Mouse (Mus musculus): ENCODE measurements around the gene Lemd1. TPM values are rescaled to one million over a fixed set of nuclear protein-coding genes. Genes with fewer than 3 reads are reported as not detected.

Lemd1 gene
- polyA plus RNA-seq, 1 experiment = not detected

- DNase-seq (ENCODE audit: low read depth in 1 of 2, low spot score in 2 of 2) = no peak
- TF ChIP-seq POLR2A (IDR thresholded peaks at IDR 0.05; ENCODE audit: low read depth, low read length) = no peak
- TF ChIP-seq CTCF (IDR thresholded peaks at IDR 0.05; ENCODE audit: extremely low read depth, insufficient read depth, insufficient read length, insufficient replicate concordance) = no peak
- H3K27ac ChIP-seq (ENCODE audit: insufficient read depth, low read length) = no peak overlapping the region
Measured at GRCm38 (mm10) chr1:132301242-132301641, 110.0 kb downstream of the Lemd1 start.

GRCm38 (mm10) chr1:132302341-132302866, 111.2 kb downstream of the Lemd1 start:
- 88% methylated on average over 9 of the region's 9 CpGs for WGBS
- no peak for DNase-seq (ENCODE audit: low read depth in 1 of 2, low spot score in 2 of 2)
- Histone ChIP-seq H3K36me3 (ENCODE audit: control insufficient read depth, insufficient read depth, low read length) (no peaks in the 10 kb centered on the region), H3K27ac (ENCODE audit: insufficient read depth, low read length) (no peak overlapping the region), H3K4me3 (ENCODE audit: extremely low read depth, insufficient read depth, insufficient read length) (no peak overlapping the region), H3K27me3 (ENCODE audit: control insufficient read depth, insufficient read depth, low read length) (peaks cover 12% of the 10 kb centered on the region), H3K4me1 (ENCODE audit: control insufficient read depth, insufficient read depth, insufficient read length) (peaks cover 6% of the 10 kb centered on the region; the same call in 1 of the 2 replicates)
- TF ChIP-seq POLR2A (IDR thresholded peaks at IDR 0.05; ENCODE audit: low read depth, low read length) (no peak), CTCF (IDR thresholded peaks at IDR 0.05; ENCODE audit: extremely low read depth, insufficient read depth, insufficient read length, insufficient replicate concordance) (no peak)

More at GRCm38 (mm10) chr1:132301242-132301641, 110.0 kb downstream of the Lemd1 start:
- peaks cover 12% of the 10 kb centered on the region for H3K27me3 ChIP-seq (ENCODE audit: control insufficient read depth, insufficient read depth, low read length)
- peaks cover 6% of the 10 kb centered on the region; the same call in 1 of the 2 replicates for H3K4me1 ChIP-seq (ENCODE audit: control insufficient read depth, insufficient read depth, insufficient read length)
- WGBS = 93% methylated on average over 5 of the region's 5 CpGs
- no peaks in the 10 kb centered on the region for H3K36me3 ChIP-seq (ENCODE audit: control insufficient read depth, insufficient read depth, low read length)
- H3K4me3 ChIP-seq (ENCODE audit: extremely low read depth, insufficient read depth, insufficient read length) = no peak overlapping the region

DNA sequence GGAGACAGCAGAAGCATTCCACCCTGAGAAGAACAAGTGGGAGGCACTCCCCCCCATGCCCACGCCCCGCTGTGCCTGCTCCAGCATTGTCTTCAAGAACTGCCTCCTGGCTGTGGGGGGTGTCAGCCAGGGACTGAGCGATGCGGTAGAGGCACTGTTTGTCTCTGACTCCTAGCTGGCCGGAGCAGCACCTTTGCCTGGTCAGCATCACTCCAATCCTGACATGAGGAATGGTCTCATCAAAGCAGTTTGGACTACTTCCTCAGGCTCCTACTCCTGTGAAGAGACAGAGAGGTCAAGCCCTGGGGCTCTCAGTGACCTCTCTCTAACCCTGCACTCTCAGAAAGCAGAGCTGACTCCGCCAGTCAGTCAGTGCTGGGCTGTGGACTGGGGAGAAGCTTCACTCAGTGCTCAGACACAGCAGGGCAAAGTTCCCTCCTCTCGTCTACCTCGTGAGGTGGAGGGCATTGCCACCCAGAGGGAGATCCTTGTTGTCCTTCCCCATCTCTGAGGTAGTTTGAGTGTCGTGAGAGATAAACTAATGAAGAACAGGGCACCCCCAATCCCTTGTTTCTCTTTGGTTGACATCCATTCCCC, 113.5 kb downstream of the Lemd1 start:
- H3K4me3 ChIP-seq (ENCODE audit: extremely low read depth, insufficient read depth, insufficient read length) = no peak overlapping the region
- H3K27ac ChIP-seq (ENCODE audit: insufficient read depth, low read length) = no peak overlapping the region
- no peaks in the 10 kb centered on the region for H3K27me3 ChIP-seq (ENCODE audit: control insufficient read depth, insufficient read depth, low read length)
- H3K36me3 ChIP-seq (ENCODE audit: control insufficient read depth, insufficient read depth, low read length) = no peaks in the 10 kb centered on the region
- DNase-seq (ENCODE audit: low read depth in 1 of 2, low spot score in 2 of 2) = no peak
- H3K4me1 ChIP-seq (ENCODE audit: control insufficient read depth, insufficient read depth, insufficient read length) = no peaks in the 10 kb centered on the region
- 78% methylated on average over 9 of the region's 9 CpGs for WGBS
- TF ChIP-seq CTCF (IDR thresholded peaks at IDR 0.05; ENCODE audit: extremely low read depth, insufficient read depth, insufficient read length, insufficient replicate concordance) (no peak), POLR2A (IDR thresholded peaks at IDR 0.05; ENCODE audit: low read depth, low read length) (no peak)

DNA sequence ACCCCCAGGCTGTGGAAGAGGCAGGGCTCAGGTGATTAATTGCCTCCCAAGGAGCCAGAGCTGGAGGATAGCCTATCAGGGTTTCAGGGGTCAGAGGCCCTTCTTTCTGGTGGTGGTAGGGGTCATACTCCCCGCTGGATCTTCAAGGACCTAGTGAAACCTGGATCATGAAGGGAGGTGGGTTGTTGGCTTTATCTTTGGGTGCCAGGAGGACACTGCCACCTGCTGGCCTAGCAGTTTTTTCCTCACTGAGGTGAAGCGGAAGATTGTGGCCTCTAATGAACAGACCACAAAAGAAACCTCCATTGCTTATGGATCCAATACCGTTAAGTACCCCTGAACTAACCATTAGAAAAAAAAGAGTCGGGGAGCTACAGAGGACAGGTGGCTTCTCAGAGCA, 114.9 kb downstream of the Lemd1 start:
- 21% methylated on average over 4 of the region's 4 CpGs for WGBS
- TF ChIP-seq POLR2A (IDR thresholded peaks at IDR 0.05; ENCODE audit: low read depth, low read length) = no peak
- TF ChIP-seq CTCF (IDR thresholded peaks at IDR 0.05; ENCODE audit: extremely low read depth, insufficient read depth, insufficient read length, insufficient replicate concordance) = peak; percentile 61; the same call in 1 of the 2 replicates
- H3K4me1 ChIP-seq (ENCODE audit: control insufficient read depth, insufficient read depth, insufficient read length) = peaks cover 5% of the 10 kb centered on the region; the same call in 1 of the 2 replicates
- H3K36me3 ChIP-seq (ENCODE audit: control insufficient read depth, insufficient read depth, low read length) = no peaks in the 10 kb centered on the region
- H3K27ac ChIP-seq (ENCODE audit: insufficient read depth, low read length) = no peak overlapping the region
- peak; percentile 30 to 76 for DNase-seq (ENCODE audit: low read depth in 1 of 2, low spot score in 2 of 2)
- H3K4me3 ChIP-seq (ENCODE audit: extremely low read depth, insufficient read depth, insufficient read length) = no peak overlapping the region
- H3K27me3 ChIP-seq (ENCODE audit: control insufficient read depth, insufficient read depth, low read length) = no peaks in the 10 kb centered on the region

- no peak overlapping the region for H3K27ac ChIP-seq (ENCODE audit: insufficient read depth, low read length)
Measured at GRCm38 (mm10) chr1:132306808-132307207, 115.6 kb downstream of the Lemd1 start.

GRCm38 (mm10) chr1:132307962-132308361, 116.7 kb downstream of the Lemd1 start:
- Histone ChIP-seq H3K27ac (ENCODE audit: insufficient read depth, low read length) (no peak overlapping the region), H3K4me3 (ENCODE audit: extremely low read depth, insufficient read depth, insufficient read length) (no peak overlapping the region), H3K27me3 (ENCODE audit: control insufficient read depth, insufficient read depth, low read length) (no peaks in the 10 kb centered on the region), H3K4me1 (ENCODE audit: control insufficient read depth, insufficient read depth, insufficient read length) (peaks cover 15% of the 10 kb centered on the region; the same call in 1 of the 2 replicates), H3K36me3 (ENCODE audit: control insufficient read depth, insufficient read depth, low read length) (no peaks in the 10 kb centered on the region)
- no peak for DNase-seq (ENCODE audit: low read depth in 1 of 2, low spot score in 2 of 2)
- TF ChIP-seq CTCF (IDR thresholded peaks at IDR 0.05; ENCODE audit: extremely low read depth, insufficient read depth, insufficient read length, insufficient replicate concordance) (no peak), POLR2A (IDR thresholded peaks at IDR 0.05; ENCODE audit: low read depth, low read length) (no peak)
- 80% methylated on average over 6 of the region's 6 CpGs for WGBS

More at GRCm38 (mm10) chr1:132306808-132307207, 115.6 kb downstream of the Lemd1 start:
- DNase-seq (ENCODE audit: low read depth in 1 of 2, low spot score in 2 of 2) = no peak
- no peaks in the 10 kb centered on the region for H3K36me3 ChIP-seq (ENCODE audit: control insufficient read depth, insufficient read depth, low read length)
- 37% methylated on average over 4 of the region's 4 CpGs for whole genome bisulfite sequencing
- no peaks in the 10 kb centered on the region for H3K27me3 ChIP-seq (ENCODE audit: control insufficient read depth, insufficient read depth, low read length)
- TF ChIP-seq CTCF (IDR thresholded peaks at IDR 0.05; ENCODE audit: extremely low read depth, insufficient read depth, insufficient read length, insufficient replicate concordance) = no peak
- no peak for TF ChIP-seq POLR2A (IDR thresholded peaks at IDR 0.05; ENCODE audit: low read depth, low read length)
- H3K4me3 ChIP-seq (ENCODE audit: extremely low read depth, insufficient read depth, insufficient read length) = no peak overlapping the region
- H3K4me1 ChIP-seq (ENCODE audit: control insufficient read depth, insufficient read depth, insufficient read length) = peaks cover 6% of the 10 kb centered on the region; the same call in 1 of the 2 replicates

GRCm38 (mm10) chr1:132308674-132309073, 117.4 kb downstream of the Lemd1 start:
- no peak for TF ChIP-seq POLR2A (IDR thresholded peaks at IDR 0.05; ENCODE audit: low read depth, low read length)
- no peak for TF ChIP-seq CTCF (IDR thresholded peaks at IDR 0.05; ENCODE audit: extremely low read depth, insufficient read depth, insufficient read length, insufficient replicate concordance)
- Histone ChIP-seq H3K4me1 (ENCODE audit: control insufficient read depth, insufficient read depth, insufficient read length) (peaks cover 15% of the 10 kb centered on the region; the same call in 1 of the 2 replicates), H3K36me3 (ENCODE audit: control insufficient read depth, insufficient read depth, low read length) (no peaks in the 10 kb centered on the region), H3K4me3 (ENCODE audit: extremely low read depth, insufficient read depth, insufficient read length) (no peak overlapping the region), H3K27ac (ENCODE audit: insufficient read depth, low read length) (no peak overlapping the region), H3K27me3 (ENCODE audit: control insufficient read depth, insufficient read depth, low read length) (no peaks in the 10 kb centered on the region)
- 81% methylated on average over 7 of the region's 7 CpGs for WGBS
- DNase-seq (ENCODE audit: low read depth in 1 of 2, low spot score in 2 of 2) = no peak

Other genes starting within 250 kb of the Lemd1 start
- 23.9 and 28.0 TPM in 2 replicates for gene Slc45a3, start 228.5 kb upstream of the Lemd1 start, polyA plus RNA-seq (2012; rRNA removed)
- 33.1 and 33.5 TPM in 2 replicates for gene Elk4, start 183.8 kb upstream of the Lemd1 start, polyA plus RNA-seq (2012; rRNA removed)
- gene Mfsd4a, start 123.4 kb upstream of the Lemd1 start, polyA plus RNA-seq (2012; rRNA removed) = 1.0 and 1.1 TPM in 2 replicates
- 2.3 and 2.5 TPM in 2 replicates for gene Cdk18, start 51.7 kb upstream of the Lemd1 start, polyA plus RNA-seq (2012; rRNA removed)
- gene AC124108.1, start within 50 bp of the Lemd1 start, polyA plus RNA-seq (2012; rRNA removed) = not detected in 2 replicates
- not detected in 2 replicates for gene Gm10188, start 38.3 kb downstream of the Lemd1 start, polyA plus RNA-seq (2012; rRNA removed)
- 0.59 and 0.68 TPM in 2 replicates for gene Klhdc8a, start 107.2 kb downstream of the Lemd1 start, polyA plus RNA-seq (2012; rRNA removed)
- 17.4 and 25.5 TPM in 2 replicates for gene Nuak2, start 124.7 kb downstream of the Lemd1 start, polyA plus RNA-seq (2012; rRNA removed)
- 116 and 244 TPM in 2 replicates for gene Tmcc2, start 199.8 kb downstream of the Lemd1 start, polyA plus RNA-seq (2012; rRNA removed)
- 4.6 and 5.3 TPM in 2 replicates for gene Dstyk, start 226.1 kb downstream of the Lemd1 start, polyA plus RNA-seq (2012; rRNA removed)

All from spleen, adult 2 months (tissue).